Mouse (Mus musculus): ENCODE data around the gene Zc3h12a. TPM values are rescaled to one million over a fixed set of nuclear protein-coding genes. Genes with fewer than 3 reads are reported as not detected.

The Zc3h12a gene
- polyA plus RNA-seq, 1 experiment = 5.3 TPM

DNA sequence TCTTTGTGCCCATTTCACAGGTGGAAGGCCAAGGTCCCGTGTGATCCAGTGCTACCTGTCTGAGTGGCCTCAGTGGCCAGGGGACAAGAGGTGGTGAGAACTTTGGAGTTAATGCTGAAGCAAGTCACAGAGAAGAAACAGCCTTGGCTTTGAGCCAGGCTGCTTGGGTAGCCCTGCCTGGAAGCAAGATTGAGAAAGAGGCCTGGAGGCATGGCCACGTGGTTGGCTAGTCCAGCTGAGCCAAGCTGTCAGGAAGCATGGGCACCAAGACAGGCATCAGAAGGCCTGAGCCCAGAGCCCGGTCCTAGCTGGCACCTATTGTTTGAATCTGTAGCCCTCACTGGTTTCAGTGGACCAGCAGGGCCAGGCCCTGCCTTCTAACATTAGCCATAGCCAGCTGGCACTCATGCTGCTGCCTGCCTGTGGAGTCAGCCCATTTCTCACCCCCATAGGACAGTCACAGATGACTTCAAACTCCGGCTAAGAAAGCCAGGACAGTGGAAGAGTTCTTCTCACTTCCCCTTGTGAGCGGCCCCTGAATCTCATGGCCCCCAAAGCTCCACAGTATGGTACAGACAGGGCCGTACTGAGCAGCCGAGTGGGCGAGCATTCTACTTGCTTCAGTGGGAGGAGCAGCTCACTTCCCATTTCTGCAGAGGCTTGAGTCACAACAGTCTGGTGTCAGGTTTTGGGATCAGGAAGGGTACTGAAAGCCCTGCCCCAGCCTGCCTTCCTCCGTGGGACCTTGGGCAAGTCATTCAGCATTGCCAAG is 11.4 kb downstream of the Zc3h12a start:
- H3K36me3 ChIP-seq (ENCODE audit: control insufficient read depth, insufficient read depth, low read length) = no peaks in the 10 kb centered on the region
- WGBS = 49% methylated on average over 9 of the region's 9 CpGs
- H3K4me3 ChIP-seq (ENCODE audit: insufficient read depth, low read depth, low read length) = no peak overlapping the region
- H3K27ac ChIP-seq (ENCODE audit: insufficient read depth, low read depth, low read length) = peak overlapping the region; percentile 92
- H3K27me3 ChIP-seq (replicated peaks; ENCODE audit: control insufficient read depth, insufficient read depth, low read length) = no peaks in the 10 kb centered on the region
- no peak for TF ChIP-seq POLR2A (IDR thresholded peaks at IDR 0.05; ENCODE audit: low read depth, low read length)
- no peak for TF ChIP-seq CTCF (conservative IDR thresholded peaks at IDR 0.05; ENCODE audit: insufficient read depth, insufficient read length, low read depth, low read length)
- H3K4me1 ChIP-seq (ENCODE audit: control insufficient read depth, insufficient read depth, low read length) = peaks cover 26% of the 10 kb centered on the region
- peak; percentile 91 for DNase-seq

DNA sequence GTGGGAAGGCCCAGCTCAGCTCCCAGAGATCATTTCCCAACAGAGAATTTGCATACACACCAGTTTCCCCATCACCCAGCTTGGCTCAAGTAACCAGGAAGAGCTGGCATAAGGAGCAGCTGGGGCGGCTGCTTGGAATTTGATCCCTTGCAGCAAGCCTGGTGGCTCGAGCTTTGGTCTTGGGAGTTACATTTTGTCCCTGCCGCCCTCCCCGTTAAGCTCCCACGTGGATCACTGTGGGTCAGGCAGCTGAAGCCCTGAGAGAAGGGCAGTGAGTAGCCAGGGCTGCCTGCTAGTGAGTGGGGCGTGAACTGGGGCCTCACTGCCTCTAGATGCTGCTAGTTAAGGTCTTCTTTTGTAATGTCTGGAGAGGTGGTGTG is 11.9 kb downstream of the Zc3h12a start:
- 33% methylated on average over 6 of the region's 6 CpGs for WGBS
- peaks cover 26% of the 10 kb centered on the region for H3K4me1 ChIP-seq (ENCODE audit: control insufficient read depth, insufficient read depth, low read length)
- H3K27ac ChIP-seq (ENCODE audit: insufficient read depth, low read depth, low read length) = peak overlapping the region; percentile 92
- peak; percentile 91 for DNase-seq
- no peaks in the 10 kb centered on the region for H3K36me3 ChIP-seq (ENCODE audit: control insufficient read depth, insufficient read depth, low read length)
- TF ChIP-seq POLR2A (IDR thresholded peaks at IDR 0.05; ENCODE audit: low read depth, low read length) (no peak), CTCF (conservative IDR thresholded peaks at IDR 0.05; ENCODE audit: insufficient read depth, insufficient read length, low read depth, low read length) (no peak)
- no peak overlapping the region for H3K4me3 ChIP-seq (ENCODE audit: insufficient read depth, low read depth, low read length)
- H3K27me3 ChIP-seq (replicated peaks; ENCODE audit: control insufficient read depth, insufficient read depth, low read length) = no peaks in the 10 kb centered on the region

DNA sequence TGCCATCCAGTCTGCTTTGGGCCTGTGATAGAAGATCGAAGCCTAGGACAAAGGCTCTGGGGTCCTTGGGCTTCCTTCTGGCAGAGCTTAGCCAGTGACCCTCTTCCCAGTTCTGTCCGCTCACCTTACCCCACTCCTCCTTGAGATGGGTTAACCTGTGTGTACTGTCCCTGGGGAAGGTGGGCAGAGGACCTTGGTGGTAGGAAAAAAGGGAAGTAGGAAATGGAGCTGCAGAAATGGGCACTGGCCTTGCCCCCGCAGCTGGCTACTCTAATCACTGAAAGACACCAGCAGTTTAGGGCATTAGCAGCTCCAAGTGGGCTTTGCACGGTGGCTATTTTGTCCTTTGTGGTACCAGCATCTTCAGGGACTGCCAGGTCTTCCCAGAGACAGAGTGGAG is 12.6 kb downstream of the Zc3h12a start:
- Histone ChIP-seq H3K36me3 (ENCODE audit: control insufficient read depth, insufficient read depth, low read length) (no peaks in the 10 kb centered on the region), H3K27ac (ENCODE audit: insufficient read depth, low read depth, low read length) (peak overlapping the region; percentile 32), H3K4me1 (ENCODE audit: control insufficient read depth, insufficient read depth, low read length) (peaks cover 26% of the 10 kb centered on the region), H3K4me3 (ENCODE audit: insufficient read depth, low read depth, low read length) (no peak overlapping the region), H3K27me3 (replicated peaks; ENCODE audit: control insufficient read depth, insufficient read depth, low read length) (no peaks in the 10 kb centered on the region)
- no peak for TF ChIP-seq POLR2A (IDR thresholded peaks at IDR 0.05; ENCODE audit: low read depth, low read length)
- TF ChIP-seq CTCF (conservative IDR thresholded peaks at IDR 0.05; ENCODE audit: insufficient read depth, insufficient read length, low read depth, low read length) = no peak
- 65% methylated on average over 4 of the region's 4 CpGs for WGBS
- no peak for DNase-seq

DNA sequence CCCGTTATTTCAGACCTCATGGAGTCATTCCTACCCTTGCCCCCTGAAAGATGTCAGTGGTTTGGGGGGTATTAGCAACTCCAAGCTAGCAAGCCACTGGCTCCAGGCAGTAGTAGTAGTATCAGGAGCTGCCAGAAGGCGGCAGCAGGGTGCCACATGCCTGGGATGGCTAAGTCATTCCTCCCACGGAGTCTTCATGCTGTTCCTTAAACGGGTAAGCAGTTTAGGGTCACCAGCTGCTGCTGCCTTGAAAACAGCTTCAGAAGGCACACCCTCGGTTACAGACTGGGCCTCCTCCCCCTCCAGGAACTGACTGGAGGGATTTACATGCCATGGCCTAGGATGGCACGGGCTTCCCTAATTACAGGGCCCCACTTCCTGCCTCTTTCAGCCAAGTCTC is 13.0 kb downstream of the Zc3h12a start:
- Histone ChIP-seq H3K4me1 (ENCODE audit: control insufficient read depth, insufficient read depth, low read length) (peaks cover 26% of the 10 kb centered on the region), H3K27me3 (replicated peaks; ENCODE audit: control insufficient read depth, insufficient read depth, low read length) (no peaks in the 10 kb centered on the region), H3K36me3 (ENCODE audit: control insufficient read depth, insufficient read depth, low read length) (no peaks in the 10 kb centered on the region), H3K4me3 (ENCODE audit: insufficient read depth, low read depth, low read length) (no peak overlapping the region), H3K27ac (ENCODE audit: insufficient read depth, low read depth, low read length) (peak overlapping the region; percentile 32; the same call in 1 of the 2 replicates)
- WGBS = 7% methylated on average over 6 of the region's 6 CpGs
- peak; percentile 87 for DNase-seq
- peak; percentile 86 for TF ChIP-seq CTCF (conservative IDR thresholded peaks at IDR 0.05; ENCODE audit: insufficient read depth, insufficient read length, low read depth, low read length)
- no peak for TF ChIP-seq POLR2A (IDR thresholded peaks at IDR 0.05; ENCODE audit: low read depth, low read length)

DNA sequence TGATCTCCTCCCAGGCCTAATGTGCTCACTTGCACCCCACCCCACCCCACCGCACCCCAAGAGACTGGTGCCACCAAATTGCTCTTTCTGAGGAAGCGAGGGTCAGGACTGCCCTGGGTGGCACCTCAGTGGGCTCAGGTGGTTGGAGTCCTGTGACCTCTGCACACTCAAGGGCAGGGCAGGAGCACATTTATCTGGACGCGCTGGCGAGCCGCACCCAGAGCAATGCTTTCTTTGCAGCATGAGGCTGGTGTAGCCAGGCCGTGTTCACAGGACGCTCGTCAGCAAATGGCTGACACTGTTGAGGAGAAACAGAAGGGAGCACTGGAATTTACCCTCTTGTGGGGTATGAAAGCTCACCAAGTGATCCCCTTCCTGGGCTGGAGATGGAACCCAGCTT is 22.3 kb downstream of the Zc3h12a start:
- TF ChIP-seq CTCF (conservative IDR thresholded peaks at IDR 0.05; ENCODE audit: insufficient read depth, insufficient read length, low read depth, low read length) = no peak
- no peak for TF ChIP-seq POLR2A (IDR thresholded peaks at IDR 0.05; ENCODE audit: low read depth, low read length)
- H3K27ac ChIP-seq (ENCODE audit: insufficient read depth, low read depth, low read length) = no peak overlapping the region
- no peak for DNase-seq
- H3K36me3 ChIP-seq (ENCODE audit: control insufficient read depth, insufficient read depth, low read length) = peaks cover 3% of the 10 kb centered on the region; the same call in 1 of the 2 replicates
- no peaks in the 10 kb centered on the region for H3K27me3 ChIP-seq (replicated peaks; ENCODE audit: control insufficient read depth, insufficient read depth, low read length)
- WGBS = 93% methylated on average over 9 of the region's 9 CpGs
- no peak overlapping the region for H3K4me3 ChIP-seq (ENCODE audit: insufficient read depth, low read depth, low read length)
- H3K4me1 ChIP-seq (ENCODE audit: control insufficient read depth, insufficient read depth, low read length) = no peaks in the 10 kb centered on the region

DNA sequence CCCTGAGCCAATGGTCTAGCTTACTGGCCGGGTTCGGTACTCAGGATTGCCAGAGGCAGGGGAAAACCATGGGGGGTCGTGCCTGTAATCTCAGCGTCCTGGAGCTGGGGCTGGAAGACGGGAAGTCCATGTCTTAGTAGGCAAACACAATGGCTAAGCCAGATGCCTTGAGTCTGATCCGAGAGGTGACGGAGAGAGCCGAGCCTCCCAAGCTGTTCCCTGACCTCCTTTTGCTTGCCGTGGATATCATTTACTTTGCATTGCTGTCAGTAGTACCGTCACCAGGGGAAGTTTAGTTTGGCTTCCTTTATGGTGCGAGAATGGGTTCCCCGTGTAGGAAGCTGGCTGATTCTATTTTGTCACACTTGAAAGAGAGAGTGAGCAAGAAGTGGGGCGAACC is 26.3 kb downstream of the Zc3h12a start:
- DNase-seq = no peak
- Histone ChIP-seq H3K4me1 (ENCODE audit: control insufficient read depth, insufficient read depth, low read length) (no peaks in the 10 kb centered on the region), H3K27me3 (replicated peaks; ENCODE audit: control insufficient read depth, insufficient read depth, low read length) (no peaks in the 10 kb centered on the region), H3K27ac (ENCODE audit: insufficient read depth, low read depth, low read length) (no peak overlapping the region), H3K36me3 (ENCODE audit: control insufficient read depth, insufficient read depth, low read length) (peaks cover 3% of the 10 kb centered on the region; the same call in 1 of the 2 replicates), H3K4me3 (ENCODE audit: insufficient read depth, low read depth, low read length) (no peak overlapping the region)
- WGBS = 75% methylated on average over 13 of the region's 13 CpGs
- TF ChIP-seq POLR2A (IDR thresholded peaks at IDR 0.05; ENCODE audit: low read depth, low read length) (no peak), CTCF (conservative IDR thresholded peaks at IDR 0.05; ENCODE audit: insufficient read depth, insufficient read length, low read depth, low read length) (no peak)

DNA sequence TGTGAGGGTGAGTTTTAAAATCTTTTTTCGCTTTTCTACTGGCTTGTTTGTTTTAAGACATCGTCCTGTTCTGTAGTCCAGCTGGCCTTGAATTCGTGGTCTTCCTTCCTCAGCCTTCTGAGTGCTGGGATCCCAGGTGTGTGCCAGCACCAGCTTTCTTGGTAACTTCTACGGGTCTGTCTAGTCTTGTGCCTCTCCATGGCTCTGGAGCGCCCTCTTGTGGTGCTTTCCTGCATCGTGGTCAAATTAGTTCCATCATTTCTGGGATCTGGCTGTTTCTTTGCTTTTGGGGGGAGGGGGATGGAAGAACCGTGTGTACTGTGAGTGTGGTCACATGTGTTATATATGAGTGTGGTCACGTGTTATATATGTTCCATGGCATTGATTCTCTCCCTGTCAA is 28.2 kb downstream of the Zc3h12a start:
- no peak overlapping the region for H3K4me3 ChIP-seq (ENCODE audit: insufficient read depth, low read depth, low read length)
- H3K27ac ChIP-seq (ENCODE audit: insufficient read depth, low read depth, low read length) = no peak overlapping the region
- no peaks in the 10 kb centered on the region for H3K27me3 ChIP-seq (replicated peaks; ENCODE audit: control insufficient read depth, insufficient read depth, low read length)
- 8% methylated on average over 8 of the region's 8 CpGs for WGBS
- DNase-seq = peak; percentile 80
- no peaks in the 10 kb centered on the region for H3K4me1 ChIP-seq (ENCODE audit: control insufficient read depth, insufficient read depth, low read length)
- no peak for TF ChIP-seq POLR2A (IDR thresholded peaks at IDR 0.05; ENCODE audit: low read depth, low read length)
- peak; percentile 94 for TF ChIP-seq CTCF (conservative IDR thresholded peaks at IDR 0.05; ENCODE audit: insufficient read depth, insufficient read length, low read depth, low read length)
- H3K36me3 ChIP-seq (ENCODE audit: control insufficient read depth, insufficient read depth, low read length) = no peaks in the 10 kb centered on the region

Data from kidney, adult 2 months (tissue).